Mouse (Mus musculus): ENCODE results near the gene Tbpl1. TPM values are rescaled to one million over a fixed set of nuclear protein-coding genes. Genes with fewer than 3 reads are reported as not detected.

The Tbpl1 gene
- polyA plus RNA-seq, 1 experiment from 2014 or later, result 71.3 TPM

DNA sequence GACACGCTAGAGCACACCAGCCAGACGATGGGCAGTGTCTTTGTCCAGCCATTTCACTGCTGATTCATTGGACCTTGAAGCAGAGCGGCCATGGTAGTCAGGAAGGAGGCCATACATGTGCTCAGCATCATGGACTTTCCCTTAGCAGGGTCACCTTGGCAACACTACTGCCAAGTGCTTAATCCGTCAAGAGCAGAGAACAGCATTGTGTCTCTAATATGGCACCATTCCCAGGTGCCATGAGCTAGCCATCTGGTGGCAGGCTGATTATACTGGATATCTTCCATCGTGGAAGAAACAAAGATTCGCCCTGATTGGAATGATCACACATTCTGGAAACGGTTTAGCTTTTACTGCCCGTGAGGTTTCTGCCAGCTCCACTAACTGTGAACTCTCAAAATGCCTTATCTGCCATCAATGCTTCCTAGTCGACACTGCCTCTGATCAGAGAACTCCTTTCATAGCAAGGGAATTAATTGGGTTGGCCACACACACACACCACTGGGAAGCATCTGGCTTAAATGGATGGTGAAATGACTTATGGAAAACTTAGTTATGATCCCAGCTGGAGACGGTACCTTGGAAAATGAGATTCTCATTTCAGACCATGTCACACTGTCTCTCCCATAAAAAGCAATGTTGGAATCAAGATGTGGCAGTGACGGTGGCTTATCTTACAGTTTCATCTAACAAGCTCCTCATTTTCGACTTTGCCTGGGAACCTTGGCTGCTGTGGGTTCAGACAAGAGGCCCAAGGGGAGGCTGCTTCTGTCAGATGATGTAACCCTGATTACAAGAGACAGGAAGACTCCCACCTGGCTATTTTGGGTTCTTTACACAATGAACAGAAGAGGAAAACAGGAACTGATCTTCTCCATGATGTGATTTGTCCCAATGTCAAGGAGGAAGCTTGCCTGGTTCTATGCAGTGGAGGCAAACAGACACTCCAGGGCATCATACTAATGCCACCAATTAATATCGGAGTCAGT lies 14.9 kb upstream of the Tbpl1 start:
- Histone ChIP-seq H3K9me3 (ENCODE audit: control insufficient read depth, low read length) (no peaks in the 10 kb centered on the region), H3K4me1 (ENCODE audit: control insufficient read depth, insufficient read depth, low read depth, low read length) (peaks cover 8% of the 10 kb centered on the region), H3K4me2 (ENCODE audit: low read length) (no peak overlapping the region), H3K27ac (ENCODE audit: low read depth, low read length) (peak overlapping the region; percentile 74), H3K36me3 (ENCODE audit: control insufficient read depth, insufficient read depth, low read length) (no peaks in the 10 kb centered on the region), H3K4me3 (ENCODE audit: low read length) (no peak overlapping the region), H3K27me3 (replicated peaks; ENCODE audit: control insufficient read depth, insufficient read depth, low read length) (no peaks in the 10 kb centered on the region), H3K9ac (ENCODE audit: low read depth, low read length) (no peak overlapping the region)
- 34% methylated on average over 13 of the region's 13 CpGs for WGBS
- ATAC-seq, result peak; percentile 98

DNA sequence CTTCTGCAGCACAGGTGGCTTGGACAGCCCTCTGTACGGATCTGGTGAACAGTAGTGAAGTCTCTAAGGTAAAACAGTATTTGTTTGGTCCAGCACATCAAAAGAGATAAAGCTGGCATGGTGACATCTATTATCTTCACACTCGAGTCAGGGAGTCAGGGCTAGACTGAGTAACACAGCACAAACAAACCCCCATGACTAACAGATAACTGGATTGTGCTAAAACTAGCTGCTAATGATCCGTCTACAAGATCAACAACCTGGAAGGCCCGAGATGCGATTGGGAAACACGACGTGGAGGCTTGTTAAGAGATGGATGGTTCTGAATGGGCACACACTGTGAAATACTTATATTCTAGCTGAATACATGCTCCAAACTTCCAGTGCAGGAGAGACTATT lies 14.2 kb upstream of the Tbpl1 start:
- WGBS, result 43% methylated on average over 7 of the region's 7 CpGs
- no peak overlapping the region for H3K4me2 ChIP-seq (ENCODE audit: low read length)
- no peak overlapping the region for H3K4me3 ChIP-seq (ENCODE audit: low read length)
- no peak overlapping the region for H3K9ac ChIP-seq (ENCODE audit: low read depth, low read length)
- H3K4me1 ChIP-seq (ENCODE audit: control insufficient read depth, insufficient read depth, low read depth, low read length), result peaks cover 8% of the 10 kb centered on the region
- no peaks in the 10 kb centered on the region for H3K36me3 ChIP-seq (ENCODE audit: control insufficient read depth, insufficient read depth, low read length)
- no peaks in the 10 kb centered on the region for H3K9me3 ChIP-seq (ENCODE audit: control insufficient read depth, low read length)
- ATAC-seq, result no peak; the same call in 1 of the 2 replicates
- peak overlapping the region; percentile 74; the same call in 1 of the 2 replicates for H3K27ac ChIP-seq (ENCODE audit: low read depth, low read length)
- no peaks in the 10 kb centered on the region for H3K27me3 ChIP-seq (replicated peaks; ENCODE audit: control insufficient read depth, insufficient read depth, low read length)

DNA sequence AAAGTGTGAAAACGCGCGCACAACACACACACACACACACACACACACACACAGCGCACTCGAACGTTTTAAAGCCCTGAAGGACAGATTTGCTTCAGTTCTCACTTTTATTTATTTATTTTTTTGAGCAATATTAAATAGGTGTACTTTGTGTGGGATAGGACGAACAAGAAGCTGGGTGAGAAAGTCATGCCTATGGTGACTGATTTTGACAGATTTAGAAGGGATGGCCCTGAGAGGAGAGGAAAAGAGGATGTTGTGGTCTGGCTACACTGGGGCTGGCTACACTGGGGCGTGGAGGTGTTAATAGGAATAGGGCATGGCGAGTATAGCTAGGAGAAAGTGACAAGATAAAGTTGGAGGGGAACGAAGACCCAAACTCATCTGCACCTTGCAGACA lies 443 bp upstream of the Tbpl1 start:
- 65% methylated on average over 10 of the region's 10 CpGs for WGBS
- no peak for ATAC-seq

DNA sequence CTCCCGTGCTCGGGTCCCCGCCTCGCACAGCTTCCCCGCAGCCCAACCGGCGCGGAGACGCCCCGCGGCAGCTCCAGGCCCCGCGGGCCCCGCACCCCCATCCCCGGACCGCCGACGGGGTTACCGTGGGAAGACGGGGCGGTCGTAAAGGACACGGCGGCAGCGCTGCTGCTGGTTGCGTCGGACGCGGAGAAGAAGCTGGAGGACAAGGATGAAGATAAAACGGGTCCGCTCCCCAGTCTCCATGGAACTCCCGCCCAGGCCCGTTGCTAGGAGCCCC lies 806 bp downstream of the Tbpl1 start:
- Histone ChIP-seq H3K36me3 (ENCODE audit: control insufficient read depth, insufficient read depth, low read length) (no peaks in the 10 kb centered on the region), H3K27me3 (replicated peaks; ENCODE audit: control insufficient read depth, insufficient read depth, low read length) (no peaks in the 10 kb centered on the region), H3K9ac (ENCODE audit: low read depth, low read length) (peak overlapping the region; percentile 99), H3K4me1 (ENCODE audit: control insufficient read depth, insufficient read depth, low read depth, low read length) (peaks cover 19% of the 10 kb centered on the region), H3K4me3 (ENCODE audit: low read length) (peak overlapping the region; percentile 99), H3K4me2 (ENCODE audit: low read length) (peak overlapping the region; percentile 85; the same call in 1 of the 2 replicates), H3K9me3 (ENCODE audit: control insufficient read depth, low read length) (no peaks in the 10 kb centered on the region), H3K27ac (ENCODE audit: low read depth, low read length) (peak overlapping the region; percentile 96)
- ATAC-seq, result no peak
- 1% methylated on average over 30 of the region's 33 CpGs for WGBS

More for the DNA sequence above, 443 bp upstream of the Tbpl1 start:
- Histone ChIP-seq H3K4me2 (ENCODE audit: low read length) (peak overlapping the region; percentile 98), H3K4me3 (ENCODE audit: low read length) (peak overlapping the region; percentile 99), H3K27me3 (replicated peaks; ENCODE audit: control insufficient read depth, insufficient read depth, low read length) (no peaks in the 10 kb centered on the region), H3K27ac (ENCODE audit: low read depth, low read length) (peak overlapping the region; percentile 96), H3K9ac (ENCODE audit: low read depth, low read length) (peak overlapping the region; percentile 99), H3K36me3 (ENCODE audit: control insufficient read depth, insufficient read depth, low read length) (no peaks in the 10 kb centered on the region), H3K4me1 (ENCODE audit: control insufficient read depth, insufficient read depth, low read depth, low read length) (peaks cover 19% of the 10 kb centered on the region), H3K9me3 (ENCODE audit: control insufficient read depth, low read length) (no peaks in the 10 kb centered on the region)

DNA sequence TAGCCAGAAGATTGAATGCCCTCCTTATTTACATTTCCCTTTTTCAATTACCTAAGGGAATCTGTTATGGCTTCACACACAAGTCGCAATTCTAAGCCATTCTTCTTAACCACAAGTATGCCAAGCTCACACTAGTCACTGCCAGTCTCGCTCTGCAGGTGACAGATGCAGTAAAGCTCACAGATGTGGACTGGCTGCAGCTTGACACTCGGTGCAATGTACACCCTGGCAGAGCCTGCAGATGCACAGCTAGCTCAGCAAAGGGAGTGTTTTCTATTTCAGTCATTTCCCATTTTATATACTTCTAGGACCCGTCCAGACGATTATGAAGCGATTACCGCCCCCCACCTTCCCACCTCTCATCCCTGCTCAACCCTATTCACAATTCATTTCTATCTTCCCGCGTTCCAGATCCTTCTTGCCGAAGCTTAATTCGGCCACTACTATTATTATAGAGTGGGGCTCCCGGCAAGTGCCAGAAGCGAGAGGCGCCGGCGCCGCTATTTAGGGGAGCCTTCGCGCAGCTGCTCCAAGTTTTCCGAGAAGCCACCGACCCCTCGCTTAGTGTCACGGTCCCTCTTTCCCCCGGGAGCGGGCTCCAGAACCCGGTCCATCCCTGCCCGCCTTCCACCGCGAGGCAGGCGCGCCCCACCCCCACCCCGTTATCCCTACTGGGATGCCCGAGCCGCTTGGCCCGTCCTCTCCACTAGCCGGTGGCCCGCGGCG lies 1.3 kb downstream of the Tbpl1 start:
- under 1% methylated on average over 36 of the region's 39 CpGs for WGBS
- peak; percentile 67 for ATAC-seq

DNA sequence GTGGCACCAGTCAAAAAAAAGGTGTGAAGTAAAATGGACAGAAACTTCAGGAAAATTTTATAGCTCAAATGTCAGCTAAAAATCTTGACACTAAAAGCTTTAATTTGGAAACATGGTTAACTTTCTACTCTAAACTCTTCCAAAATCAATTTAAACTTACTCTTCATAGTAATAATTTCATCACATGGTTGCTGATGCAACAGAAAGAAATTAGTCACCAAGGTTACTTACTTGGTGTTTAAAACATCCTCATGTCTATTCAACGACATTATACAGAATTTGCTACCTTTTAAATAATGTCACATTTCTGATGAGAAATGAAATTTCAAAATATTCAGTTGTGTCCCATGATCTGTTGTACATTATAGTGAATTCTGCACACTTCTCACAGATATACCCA lies 3.5 kb downstream of the Tbpl1 start:
- no peaks in the 10 kb centered on the region for H3K36me3 ChIP-seq (ENCODE audit: control insufficient read depth, insufficient read depth, low read length)
- WGBS, result 84% methylated on average over 1 of the region's 1 CpGs

More for the DNA sequence above, 1.3 kb downstream of the Tbpl1 start:
- peak overlapping the region; percentile 96 for H3K27ac ChIP-seq (ENCODE audit: low read depth, low read length)
- H3K36me3 ChIP-seq (ENCODE audit: control insufficient read depth, insufficient read depth, low read length), result no peaks in the 10 kb centered on the region
- peak overlapping the region; percentile 99 for H3K9ac ChIP-seq (ENCODE audit: low read depth, low read length)
- H3K4me3 ChIP-seq (ENCODE audit: low read length), result peak overlapping the region; percentile 99
- no peaks in the 10 kb centered on the region for H3K9me3 ChIP-seq (ENCODE audit: control insufficient read depth, low read length)
- peak overlapping the region; percentile 85 for H3K4me2 ChIP-seq (ENCODE audit: low read length)
- H3K27me3 ChIP-seq (replicated peaks; ENCODE audit: control insufficient read depth, insufficient read depth, low read length), result no peaks in the 10 kb centered on the region
- peaks cover 19% of the 10 kb centered on the region for H3K4me1 ChIP-seq (ENCODE audit: control insufficient read depth, insufficient read depth, low read depth, low read length)

DNA sequence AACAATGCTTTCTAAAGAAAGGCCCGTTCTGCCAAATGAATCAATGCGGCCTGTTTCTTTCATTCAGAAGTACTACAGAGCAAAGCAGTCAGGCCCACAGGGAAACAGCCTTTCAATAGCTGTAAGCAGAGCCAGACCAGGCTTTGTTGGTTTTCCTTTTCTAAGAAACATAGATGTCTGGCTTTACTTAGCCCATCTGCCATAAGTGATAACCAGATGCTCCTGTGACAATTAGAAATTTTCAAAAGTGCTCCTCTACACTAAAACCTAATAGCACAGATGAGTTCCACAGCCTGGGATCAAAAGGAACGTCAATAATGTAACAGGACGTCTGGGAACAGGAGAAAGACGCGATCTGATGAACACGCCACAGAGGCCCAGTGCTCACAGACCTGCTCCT lies 5.4 kb downstream of the Tbpl1 start:
- H3K36me3 ChIP-seq (ENCODE audit: control insufficient read depth, insufficient read depth, low read length), result no peaks in the 10 kb centered on the region
- H3K9ac ChIP-seq (ENCODE audit: low read depth, low read length), result no peak overlapping the region
- no peaks in the 10 kb centered on the region for H3K9me3 ChIP-seq (ENCODE audit: control insufficient read depth, low read length)
- ATAC-seq, result no peak
- H3K4me1 ChIP-seq (ENCODE audit: control insufficient read depth, insufficient read depth, low read depth, low read length), result peaks cover 13% of the 10 kb centered on the region
- WGBS, result 54% methylated on average over 7 of the region's 7 CpGs
- H3K27ac ChIP-seq (ENCODE audit: low read depth, low read length), result no peak overlapping the region
- H3K27me3 ChIP-seq (replicated peaks; ENCODE audit: control insufficient read depth, insufficient read depth, low read length), result no peaks in the 10 kb centered on the region
- H3K4me2 ChIP-seq (ENCODE audit: low read length), result no peak overlapping the region
- H3K4me3 ChIP-seq (ENCODE audit: low read length), result no peak overlapping the region

More for the DNA sequence above, 3.5 kb downstream of the Tbpl1 start:
- Histone ChIP-seq H3K4me3 (ENCODE audit: low read length) (no peak overlapping the region), H3K4me1 (ENCODE audit: control insufficient read depth, insufficient read depth, low read depth, low read length) (peaks cover 19% of the 10 kb centered on the region), H3K9ac (ENCODE audit: low read depth, low read length) (no peak overlapping the region), H3K27me3 (replicated peaks; ENCODE audit: control insufficient read depth, insufficient read depth, low read length) (no peaks in the 10 kb centered on the region), H3K9me3 (ENCODE audit: control insufficient read depth, low read length) (no peaks in the 10 kb centered on the region), H3K4me2 (ENCODE audit: low read length) (no peak overlapping the region), H3K27ac (ENCODE audit: low read depth, low read length) (no peak overlapping the region)
- ATAC-seq, result no peak

DNA sequence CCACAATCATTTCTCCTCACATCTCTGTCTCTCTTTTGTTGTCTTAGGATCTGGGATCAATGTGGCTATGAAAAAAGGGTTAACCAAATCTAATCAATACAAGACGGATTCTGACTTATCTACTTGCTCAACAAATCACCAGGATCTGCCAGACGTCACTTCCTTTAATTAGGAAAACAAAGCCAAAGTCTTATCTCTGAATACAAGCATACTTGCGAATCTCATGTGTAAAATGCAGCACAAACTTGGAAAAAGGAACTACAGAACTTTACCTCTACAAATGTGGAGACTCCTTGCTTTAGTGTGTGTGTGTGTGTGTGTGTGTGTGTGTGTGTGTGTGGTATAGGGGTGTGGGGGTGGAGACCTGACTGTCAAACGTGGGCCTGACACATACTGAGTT lies 6.6 kb downstream of the Tbpl1 start:
- ATAC-seq, result no peak

More for the DNA sequence above, 6.6 kb downstream of the Tbpl1 start:
- H3K36me3 ChIP-seq (ENCODE audit: control insufficient read depth, insufficient read depth, low read length), result no peaks in the 10 kb centered on the region
- no peak overlapping the region for H3K9ac ChIP-seq (ENCODE audit: low read depth, low read length)
- no peaks in the 10 kb centered on the region for H3K27me3 ChIP-seq (replicated peaks; ENCODE audit: control insufficient read depth, insufficient read depth, low read length)
- H3K4me1 ChIP-seq (ENCODE audit: control insufficient read depth, insufficient read depth, low read depth, low read length), result peaks cover 13% of the 10 kb centered on the region
- no peak overlapping the region for H3K4me2 ChIP-seq (ENCODE audit: low read length)
- H3K27ac ChIP-seq (ENCODE audit: low read depth, low read length), result no peak overlapping the region
- 74% methylated on average over 4 of the region's 4 CpGs for WGBS
- H3K4me3 ChIP-seq (ENCODE audit: low read length), result no peak overlapping the region
- no peaks in the 10 kb centered on the region for H3K9me3 ChIP-seq (ENCODE audit: control insufficient read depth, low read length)

All from hindbrain, embryonic 16.5 days (tissue).